Mouse (Mus musculus): Measurements from ENCODE around the gene Tmf1.

Gene Tmf1

GRCm38 (mm10) chr6:97104264-97104852 is 74.6 kb downstream of the Tmf1 start:
- DNase-seq = peak; percentile 16
